Mouse (Mus musculus): ENCODE data around the gene Eif4e1b.

- TF ChIP-seq CTCF (IDR thresholded peaks at IDR 0.05; ENCODE audit: insufficient read depth, low read length) = no peak
- no peak for TF ChIP-seq POLR2A (IDR thresholded peaks at IDR 0.05; ENCODE audit: borderline replicate concordance, extremely low read depth, low read depth, low read length)
Measured at GRCm38 (mm10) chr13:54813381-54813780, 29.6 kb downstream of the Eif4e1b start.
